Comparison of ENCODE assay signal across 16 mouse cellular contexts in genomic region chr7:89431185-89431584, GRCm38 (mm10).
"Had no signal": no experiment of that assay in that cellular context is flagged by ENCODE, and none has a peak within 500 bp of the region (broad histone marks: within the 10 kb centered on the region; RNA-seq: fewer than 3 reads in every experiment).

No protein-coding gene starts in this region.

- H3K27ac ChIP-seq: liver, embryonic 15.5 days; midbrain, embryonic 10.5 days; midbrain, embryonic 13.5 days; neural tube, embryonic 13.5 days; neural tube, embryonic 15.5 days; stomach, embryonic 15.5 days had no signal

- H3K4me3 ChIP-seq: liver, embryonic 15.5 days; midbrain, embryonic 10.5 days; midbrain, embryonic 13.5 days; myocyte; neural tube, embryonic 13.5 days; neural tube, embryonic 15.5 days; stomach, embryonic 15.5 days had no signal

- H3K4me2 ChIP-seq: liver, embryonic 15.5 days; lung, embryonic 14.5 days; midbrain, embryonic 13.5 days; neural tube, embryonic 13.5 days; neural tube, embryonic 15.5 days; stomach, embryonic 15.5 days had no signal

- H3K36me3 ChIP-seq: liver, embryonic 15.5 days; midbrain, embryonic 10.5 days; midbrain, embryonic 13.5 days; neural tube, embryonic 13.5 days; neural tube, embryonic 15.5 days; stomach, embryonic 15.5 days had no signal

- DNase-seq: lung, adult 18-20 months; lung, embryonic 14.5 days; lung, postnatal 10 days; lung, postnatal 4 days; right cerebral cortex, postnatal 14 days; thymus, adult 18-20 months; thymus, postnatal 14 days; thymus, postnatal 36 days had no signal

- ATAC-seq: midbrain, embryonic 13.5 days; midbrain, embryonic 16.5 days had no signal

- H3K27me3 ChIP-seq: liver, embryonic 15.5 days; midbrain, embryonic 13.5 days; neural tube, embryonic 13.5 days; neural tube, embryonic 15.5 days; stomach, embryonic 15.5 days had no signal

- H3K9me3 ChIP-seq: liver, embryonic 15.5 days; midbrain, embryonic 10.5 days; midbrain, embryonic 13.5 days; neural tube, embryonic 13.5 days; neural tube, embryonic 15.5 days; stomach, embryonic 15.5 days had no signal

- H3K9ac ChIP-seq: liver, embryonic 15.5 days; lung, embryonic 14.5 days; midbrain, embryonic 13.5 days; neural tube, embryonic 13.5 days; neural tube, embryonic 15.5 days; stomach, embryonic 15.5 days had no signal

- H3K4me1 ChIP-seq: midbrain, embryonic 10.5 days; midbrain, embryonic 13.5 days; neural tube, embryonic 13.5 days; neural tube, embryonic 15.5 days; stomach, embryonic 15.5 days had no signal
